Mouse (Mus musculus): ENCODE results near the gene Arid1b.
"Not testable (repeated sequence)": the region's sequence is repeated elsewhere in the genome, so short reads cannot be mapped to it uniquely, and the experiment has no call there.

The Arid1b gene

GRCm38 (mm10) chr17:5091490-5091889, 97.4 kb downstream of the Arid1b start:
- Histone ChIP-seq H3K9me3 (ENCODE audit: low read length) (no peaks in the 10 kb centered on the region), H3K4me1 (replicated peaks; ENCODE audit: low read depth, low read length) (peaks cover 74% of the 10 kb centered on the region), H3K4me3 (replicated peaks; ENCODE audit: low read length) (peak overlapping the region; percentile 58), H3K27me3 (ENCODE audit: insufficient read depth, low read length) (no peaks in the 10 kb centered on the region), H3K36me3 (ENCODE audit: insufficient read depth, low read length) (no peaks in the 10 kb centered on the region)
- TF ChIP-seq CTCF (conservative IDR thresholded peaks at IDR 0.05; ENCODE audit: low read length): no peak
- TF ChIP-seq POU5F1 (IDR thresholded peaks at IDR 0.05; ENCODE audit: borderline replicate concordance, low read length): no peak
- TF ChIP-seq NANOG (IDR thresholded peaks at IDR 0.05; ENCODE audit: borderline replicate concordance, low read length): no peak

GRCm38 (mm10) chr17:5091934-5092333, 97.8 kb downstream of the Arid1b start:
- H3K27me3 ChIP-seq (ENCODE audit: insufficient read depth, low read length): no peaks in the 10 kb centered on the region
- H3K9me3 ChIP-seq (ENCODE audit: low read length): no peaks in the 10 kb centered on the region
- H3K4me3 ChIP-seq (replicated peaks; ENCODE audit: low read length): peak overlapping the region; percentile 58
- TF ChIP-seq POU5F1 (IDR thresholded peaks at IDR 0.05; ENCODE audit: borderline replicate concordance, low read length) (no peak), CTCF (conservative IDR thresholded peaks at IDR 0.05; ENCODE audit: low read length) (no peak), NANOG (IDR thresholded peaks at IDR 0.05; ENCODE audit: borderline replicate concordance, low read length) (no peak)
- H3K4me1 ChIP-seq (replicated peaks; ENCODE audit: low read depth, low read length): peaks cover 74% of the 10 kb centered on the region
- no peaks in the 10 kb centered on the region for H3K36me3 ChIP-seq (ENCODE audit: insufficient read depth, low read length)

- H3K9me3 ChIP-seq (ENCODE audit: low read length); H3K27me3 ChIP-seq (ENCODE audit: insufficient read depth, low read length); H3K36me3 ChIP-seq (ENCODE audit: insufficient read depth, low read length); H3K4me3 ChIP-seq (replicated peaks; ENCODE audit: low read length): not testable (repeated sequence)
- H3K4me1 ChIP-seq (replicated peaks; ENCODE audit: low read depth, low read length): peaks cover 84% of the 10 kb centered on the region
These were observed 99.2 kb downstream of the Arid1b start for GRCm38 (mm10) chr17:5093343-5093742.

GRCm38 (mm10) chr17:5094636-5095035, 100.5 kb downstream of the Arid1b start:
- no peaks in the 10 kb centered on the region for H3K9me3 ChIP-seq (ENCODE audit: low read length)
- peaks cover 85% of the 10 kb centered on the region for H3K4me1 ChIP-seq (replicated peaks; ENCODE audit: low read depth, low read length)
- H3K36me3 ChIP-seq (ENCODE audit: insufficient read depth, low read length): no peaks in the 10 kb centered on the region
- no peak overlapping the region for H3K4me3 ChIP-seq (replicated peaks; ENCODE audit: low read length)
- no peak for TF ChIP-seq NANOG (IDR thresholded peaks at IDR 0.05; ENCODE audit: borderline replicate concordance, low read length)
- no peak for TF ChIP-seq POU5F1 (IDR thresholded peaks at IDR 0.05; ENCODE audit: borderline replicate concordance, low read length)
- TF ChIP-seq CTCF (conservative IDR thresholded peaks at IDR 0.05; ENCODE audit: low read length): no peak
- H3K27me3 ChIP-seq (ENCODE audit: insufficient read depth, low read length): no peaks in the 10 kb centered on the region

GRCm38 (mm10) chr17:5095741-5096140, 101.6 kb downstream of the Arid1b start:
- TF ChIP-seq CTCF (conservative IDR thresholded peaks at IDR 0.05; ENCODE audit: low read length): no peak
- no peak for TF ChIP-seq POU5F1 (IDR thresholded peaks at IDR 0.05; ENCODE audit: borderline replicate concordance, low read length)
- TF ChIP-seq NANOG (IDR thresholded peaks at IDR 0.05; ENCODE audit: borderline replicate concordance, low read length): no peak
- Histone ChIP-seq H3K27me3 (ENCODE audit: insufficient read depth, low read length) (no peaks in the 10 kb centered on the region), H3K4me3 (replicated peaks; ENCODE audit: low read length) (no peak overlapping the region)

GRCm38 (mm10) chr17:5097046-5097445, 102.9 kb downstream of the Arid1b start:
- Histone ChIP-seq H3K36me3 (ENCODE audit: insufficient read depth, low read length) (no peaks in the 10 kb centered on the region), H3K9me3 (ENCODE audit: low read length) (no peaks in the 10 kb centered on the region), H3K27me3 (ENCODE audit: insufficient read depth, low read length) (no peaks in the 10 kb centered on the region), H3K4me3 (replicated peaks; ENCODE audit: low read length) (peak overlapping the region; percentile 52; the same call in 1 of the 2 replicates), H3K4me1 (replicated peaks; ENCODE audit: low read depth, low read length) (peaks cover 75% of the 10 kb centered on the region)
- TF ChIP-seq NANOG (IDR thresholded peaks at IDR 0.05; ENCODE audit: borderline replicate concordance, low read length) (no peak), CTCF (conservative IDR thresholded peaks at IDR 0.05; ENCODE audit: low read length) (no peak), POU5F1 (IDR thresholded peaks at IDR 0.05; ENCODE audit: borderline replicate concordance, low read length) (no peak)

More at GRCm38 (mm10) chr17:5095741-5096140, 101.6 kb downstream of the Arid1b start:
- Histone ChIP-seq H3K9me3 (ENCODE audit: low read length) (no peaks in the 10 kb centered on the region), H3K4me1 (replicated peaks; ENCODE audit: low read depth, low read length) (peaks cover 75% of the 10 kb centered on the region), H3K36me3 (ENCODE audit: insufficient read depth, low read length) (no peaks in the 10 kb centered on the region)

GRCm38 (mm10) chr17:5097545-5098475, 103.7 kb downstream of the Arid1b start:
- peaks cover 68% of the 10 kb centered on the region for H3K4me1 ChIP-seq (replicated peaks; ENCODE audit: low read depth, low read length)
- H3K4me3 ChIP-seq (replicated peaks; ENCODE audit: low read length): peak overlapping the region; percentile 52
- no peaks in the 10 kb centered on the region for H3K36me3 ChIP-seq (ENCODE audit: insufficient read depth, low read length)
- no peaks in the 10 kb centered on the region for H3K27me3 ChIP-seq (ENCODE audit: insufficient read depth, low read length)
- no peaks in the 10 kb centered on the region for H3K9me3 ChIP-seq (ENCODE audit: low read length)
- TF ChIP-seq CTCF (conservative IDR thresholded peaks at IDR 0.05; ENCODE audit: low read length) (no peak), NANOG (IDR thresholded peaks at IDR 0.05; ENCODE audit: borderline replicate concordance, low read length) (no peak), POU5F1 (IDR thresholded peaks at IDR 0.05; ENCODE audit: borderline replicate concordance, low read length) (no peak)

- Histone ChIP-seq H3K27me3 (ENCODE audit: insufficient read depth, low read length) (no peaks in the 10 kb centered on the region), H3K36me3 (ENCODE audit: insufficient read depth, low read length) (no peaks in the 10 kb centered on the region), H3K4me3 (replicated peaks; ENCODE audit: low read length) (no peak overlapping the region), H3K4me1 (replicated peaks; ENCODE audit: low read depth, low read length) (peaks cover 63% of the 10 kb centered on the region), H3K9me3 (ENCODE audit: low read length) (no peaks in the 10 kb centered on the region)
- no peak for TF ChIP-seq POU5F1 (IDR thresholded peaks at IDR 0.05; ENCODE audit: borderline replicate concordance, low read length)
- TF ChIP-seq CTCF (conservative IDR thresholded peaks at IDR 0.05; ENCODE audit: low read length): no peak
- no peak for TF ChIP-seq NANOG (IDR thresholded peaks at IDR 0.05; ENCODE audit: borderline replicate concordance, low read length)
These were observed 104.6 kb downstream of the Arid1b start for GRCm38 (mm10) chr17:5098727-5099126.

All from E14TG2a.4 (cell line).